Mouse (Mus musculus) liver, adult 2 months (tissue): ENCODE data around the gene Ppp6r2. TPM values are rescaled to one million over a fixed set of nuclear protein-coding genes. Genes with fewer than 3 reads are reported as not detected.

Experiments used
- DNase-seq: peaks from one replicate; pipeline ENCODE4 v3.0.0-alpha.2; 2011; ENCODE audit warnings: low read depth, low spot score; ENCODE audit errors: extremely low read depth
- H3K27ac ChIP-seq: fragments of 200-500 bp; replicated peaks from 2 replicates; pipeline ENCODE4 v1.5.1; 2012; ENCODE audit warnings: low read depth, mild to moderate bottlenecking, control low read depth, inconsistent platforms, low read length; ENCODE audit not compliant: insufficient read depth
- H3K27me3 ChIP-seq: fragments of 200-500 bp; 2 replicates; pipeline ENCODE4 v1.6.1; 2012; ENCODE audit warnings: mild to moderate bottlenecking, moderate library complexity, low read length, inconsistent platforms; ENCODE audit not compliant: control insufficient read depth, insufficient read depth
- H3K36me3 ChIP-seq: fragments of 200-500 bp; 2 replicates; pipeline ENCODE4 v1.6.1; 2012; ENCODE audit warnings: low read length, inconsistent platforms; ENCODE audit not compliant: control insufficient read depth, insufficient read depth
- H3K4me1 ChIP-seq: fragments of 200-500 bp; 2 replicates; pipeline ENCODE4 v1.6.1; 2011; ENCODE audit warnings: low read length; ENCODE audit not compliant: control insufficient read depth, insufficient read depth
- H3K4me3 ChIP-seq: fragments of 200-500 bp; 2 replicates; pipeline ENCODE4 v1.5.1; 2011; ENCODE audit warnings: low read depth, mild to moderate bottlenecking, control low read depth, low read length, moderate library complexity; ENCODE audit not compliant: insufficient read depth
- H3K79me2 ChIP-seq: fragments of 200-500 bp; 2 replicates; pipeline ENCODE4 v1.6.1; 2012; ENCODE audit warnings: inconsistent platforms, mild to moderate bottlenecking, low read length, moderate library complexity; ENCODE audit not compliant: control insufficient read depth, insufficient read depth
- H3K9ac ChIP-seq: fragments of 200-500 bp; 2 replicates; pipeline ENCODE4 v1.6.1; 2012; ENCODE audit warnings: low read depth, mild to moderate bottlenecking, control low read depth, inconsistent platforms, low read length
- CTCF ChIP-seq: fragments of 200-500 bp; IDR thresholded peaks from 2 replicates; pipeline ENCODE4 v1.5.1; 2011; ENCODE audit warnings: low read depth, low read length, control low read depth
- POLR2A ChIP-seq: fragments of 200-500 bp; IDR thresholded peaks from 2 replicates; pipeline ENCODE4 v1.6.1; 2011; ENCODE audit warnings: low read length, control low read depth; ENCODE audit not compliant: insufficient read depth; ENCODE audit errors: extremely low read depth
- WGBS: fragments of 180-500 bp; shearing (Covaris S2); methylation state at CpG from one replicate; pipeline ENCODE4 v1.1.7; 2018; 5-methylcytosine and 5-hydroxymethylcytosine counted together
- polyA plus RNA-seq: library from polyadenylated mRNA; depleted of rRNA; stranded (reverse); fragments of >200 nt; gene quantifications from 2 replicates; pipeline ENCODE4 v1.2.3, GENCODE M21; 2012
- total RNA-seq: library from RNA; depleted of rRNA; stranded (reverse); fragments of >200 nt; gene quantifications from 2 replicates; pipeline ENCODE4 v1.2.3, GENCODE M21; 2014

Ppp6r2 gene
- total and polyA plus RNA-seq, 2 experiments = 43.9 to 115 TPM

GRCm38 (mm10) chr15:89177121-89177520, 34.2 kb upstream of the Ppp6r2 start:
- Histone ChIP-seq H3K4me3 (peak overlapping the region; percentile 13), H3K79me2 (peaks cover 52% of the 10 kb centered on the region), H3K4me1 (peaks cover 47% of the 10 kb centered on the region), H3K27me3 (no peaks in the 10 kb centered on the region), H3K36me3 (no peaks in the 10 kb centered on the region), H3K9ac (peak overlapping the region; percentile 65), H3K27ac (peak overlapping the region; percentile 99)
- TF ChIP-seq CTCF (no peak), POLR2A (no peak)
- peak; percentile 75 for DNase-seq
- 0% methylated on average over 5 of the region's 5 CpGs for WGBS

DNA sequence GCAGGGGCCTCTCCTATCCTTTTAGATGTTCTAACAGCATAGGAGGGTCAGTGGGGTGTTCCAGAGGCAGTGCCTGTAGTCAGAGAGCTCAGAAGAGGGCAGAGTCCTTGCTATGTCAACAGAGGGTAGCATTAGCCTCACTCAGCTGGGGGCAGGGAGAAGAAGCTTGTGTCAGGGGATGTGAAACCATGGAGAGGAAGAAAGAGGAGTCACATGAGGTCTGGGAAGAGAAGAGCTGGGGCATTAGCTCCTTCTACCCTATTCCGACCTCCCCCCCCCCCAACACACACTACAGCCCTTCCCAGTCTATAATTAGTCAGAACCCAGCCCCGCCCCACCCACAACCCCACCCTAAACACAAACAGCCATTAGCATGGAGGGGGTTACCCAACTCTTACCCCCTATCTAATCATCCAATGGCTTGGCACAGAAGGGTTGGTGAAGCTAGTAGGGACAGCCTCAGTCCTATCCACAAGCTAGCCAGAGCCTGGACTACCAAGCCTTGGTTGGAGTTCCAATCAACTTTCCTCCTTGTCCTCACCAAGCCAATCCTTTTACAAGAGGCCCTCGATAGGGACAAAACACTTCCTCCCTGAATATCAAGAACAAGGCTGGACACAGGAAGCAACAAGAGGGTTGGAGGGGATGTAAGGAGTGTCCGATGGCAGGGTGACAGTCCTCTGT, 33.6 kb upstream of the Ppp6r2 start:
- Histone ChIP-seq H3K36me3 (no peaks in the 10 kb centered on the region), H3K27ac (peak overlapping the region; percentile 99), H3K27me3 (no peaks in the 10 kb centered on the region), H3K9ac (peak overlapping the region; percentile 87), H3K4me1 (peaks cover 44% of the 10 kb centered on the region), H3K79me2 (peaks cover 47% of the 10 kb centered on the region), H3K4me3 (peak overlapping the region; percentile 13; the same call in 1 of the 2 replicates)
- peak; percentile 85 for DNase-seq
- TF ChIP-seq CTCF (no peak), POLR2A (no peak)
- 24% methylated on average over 4 of the region's 4 CpGs for WGBS

GRCm38 (mm10) chr15:89178260-89178860, 33.0 kb upstream of the Ppp6r2 start:
- 26% methylated on average over 7 of the region's 7 CpGs for WGBS
- Histone ChIP-seq H3K4me1 (peaks cover 44% of the 10 kb centered on the region), H3K4me3 (peak overlapping the region; percentile 82), H3K27ac (peak overlapping the region; percentile 96), H3K27me3 (no peaks in the 10 kb centered on the region), H3K9ac (peak overlapping the region; percentile 87), H3K36me3 (no peaks in the 10 kb centered on the region), H3K79me2 (peaks cover 40% of the 10 kb centered on the region)
- TF ChIP-seq POLR2A = no peak
- TF ChIP-seq CTCF = no peak
- DNase-seq = no peak

DNA sequence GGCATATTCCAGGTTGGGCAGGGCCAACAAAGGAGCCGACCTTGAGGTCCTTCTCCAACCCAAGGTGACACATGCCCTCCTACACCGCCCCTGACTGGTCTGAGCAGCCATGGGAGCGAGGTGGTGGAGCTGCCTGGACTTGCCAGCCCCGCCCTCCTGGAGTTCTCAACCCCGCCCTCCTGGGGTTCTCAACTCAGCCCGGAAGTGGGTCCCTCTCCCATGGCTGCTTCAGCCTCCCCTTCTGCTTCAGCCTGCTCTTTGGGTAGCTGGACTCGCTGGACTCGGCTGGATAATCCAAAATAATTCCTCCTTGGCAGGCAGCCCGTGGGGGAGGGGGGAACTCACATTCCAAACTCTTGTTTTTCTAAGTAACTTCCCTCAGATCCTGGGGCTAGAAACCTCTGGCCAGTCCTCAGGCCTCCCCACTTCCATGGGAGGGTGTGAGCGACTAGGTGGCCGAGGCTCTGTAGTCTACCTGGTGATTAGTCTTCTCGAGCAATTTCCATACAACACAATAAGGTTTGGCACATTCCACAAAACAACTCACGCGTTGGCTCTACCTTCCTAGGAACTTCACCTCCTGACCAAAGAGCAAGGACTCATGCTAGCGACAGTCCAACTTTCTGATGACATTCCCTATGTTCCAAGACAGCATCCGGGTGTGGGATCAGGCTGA, 32.3 kb upstream of the Ppp6r2 start:
- H3K4me1 ChIP-seq = peaks cover 42% of the 10 kb centered on the region
- H3K27ac ChIP-seq = peak overlapping the region; percentile 96
- peak overlapping the region; percentile 82 for H3K4me3 ChIP-seq
- whole genome bisulfite sequencing = 2% methylated on average over 16 of the region's 16 CpGs
- no peaks in the 10 kb centered on the region for H3K27me3 ChIP-seq
- TF ChIP-seq POLR2A = peak; percentile 52; the same call in 1 of the 2 replicates
- TF ChIP-seq CTCF = no peak
- peak overlapping the region; percentile 87 for H3K9ac ChIP-seq
- no peaks in the 10 kb centered on the region for H3K36me3 ChIP-seq
- peak; percentile 95 for DNase-seq
- H3K79me2 ChIP-seq = peaks cover 34% of the 10 kb centered on the region

GRCm38 (mm10) chr15:89179630-89179964, 31.8 kb upstream of the Ppp6r2 start:
- Histone ChIP-seq H3K4me3 (peak overlapping the region; percentile 82), H3K36me3 (no peaks in the 10 kb centered on the region), H3K4me1 (peaks cover 37% of the 10 kb centered on the region), H3K27ac (peak overlapping the region; percentile 96), H3K79me2 (peaks cover 29% of the 10 kb centered on the region), H3K9ac (peak overlapping the region; percentile 87), H3K27me3 (no peaks in the 10 kb centered on the region)
- DNase-seq = no peak
- no peak for TF ChIP-seq POLR2A
- TF ChIP-seq CTCF = no peak
- WGBS = 2% methylated on average over 6 of the region's 6 CpGs
